Mouse (Mus musculus) C2C12 (cell line): Measurements from ENCODE around the gene Fuca2. TPM values are rescaled to one million over a fixed set of nuclear protein-coding genes. Genes with fewer than 3 reads are reported as not detected.
"Not testable (repeated sequence)": the region's sequence is repeated elsewhere in the genome, so short reads cannot be mapped to it uniquely, and the experiment has no call there.

Experiments
- H3K27me3 ChIP-seq: one replicate; pipeline ENCODE4 v1.6.1; 2011; ENCODE audit not compliant: control insufficient read depth, insufficient read depth, insufficient read length
- H3K36me3 ChIP-seq: one replicate; pipeline ENCODE4 v1.6.1; 2011; ENCODE audit not compliant: control insufficient read depth, insufficient read depth
- H3K4me3 ChIP-seq: one replicate; pipeline ENCODE4 v1.5.1; 2011; ENCODE audit warnings: mild to moderate bottlenecking, control low read depth; ENCODE audit not compliant: poor library complexity, insufficient read depth, severe bottlenecking
- H3K79me2 ChIP-seq: one replicate; pipeline ENCODE4 v1.6.1; 2011; ENCODE audit not compliant: control insufficient read depth, insufficient read depth
- H3K79me3 ChIP-seq: one replicate; pipeline ENCODE4 v1.6.1; 2011; ENCODE audit warnings: low read depth, control low read depth
- H3ac ChIP-seq: one replicate; pipeline ENCODE3; 2011; ENCODE audit warnings: low read depth; ENCODE audit not compliant: control insufficient read depth, insufficient read length
- CEBPB ChIP-seq: IDR thresholded peaks from one replicate; pipeline ENCODE4 v1.6.1; 2011; ENCODE audit warnings: low read depth, mild to moderate bottlenecking, control low read depth, moderate library complexity
- CTCF ChIP-seq: IDR thresholded peaks from one replicate; pipeline ENCODE4 v1.5.1; 2011; ENCODE audit not compliant: control insufficient read depth, insufficient read depth, insufficient read length
- FOSL1 ChIP-seq: IDR thresholded peaks from one replicate; pipeline ENCODE4 v1.8.0; 2011; ENCODE audit warnings: mild to moderate bottlenecking, low read length; ENCODE audit not compliant: poor library complexity, insufficient read depth, severe bottlenecking
- MAX ChIP-seq: IDR thresholded peaks from one replicate; pipeline ENCODE4 v1.6.1; 2011; ENCODE audit warnings: mild to moderate bottlenecking, control low read depth
- MYOD1 ChIP-seq: IDR thresholded peaks from one replicate; pipeline ENCODE4 v1.6.1; 2011; ENCODE audit warnings: low read depth; ENCODE audit not compliant: control insufficient read depth, insufficient read length
- MYOG ChIP-seq: IDR thresholded peaks from one replicate; pipeline ENCODE4 v1.6.1; 2011; ENCODE audit not compliant: control insufficient read depth, insufficient read length; ENCODE audit errors: extremely low read depth
- USF1 ChIP-seq: IDR thresholded peaks from one replicate; pipeline ENCODE4 v1.6.1; 2011; ENCODE audit warnings: low read depth, mild to moderate bottlenecking, control low read depth, moderate library complexity
- long read RNA-seq, 2 experiments: library from polyadenylated mRNA; unstranded; transcript quantifications; one replicate each; pipeline ENCODE4 v2.0.0; 2019 to 2020
- polyA plus RNA-seq: library from polyadenylated mRNA; unstranded; fragments of >200 nt; fragmentation: generic; extraction: Trizol; gene quantifications from one replicate; pipeline ENCODE4 v1.2.1, GENCODE M21; 2012; ENCODE audit warnings: missing spikeins

Fuca2 gene
- polyA plus RNA-seq: 4.4 TPM
- long read RNA-seq, experiment 1, full-length matches to known transcripts: 4 of 7 reads
- long read RNA-seq, experiment 1, partial matches to known transcripts: 1 of 7 reads
- long read RNA-seq, experiment 1, other reads (novel, unspliced or antisense): 2 of 7 reads
- long read RNA-seq, experiment 2, full-length matches to known transcripts: 17 of 20 reads
- long read RNA-seq, experiment 2, partial matches to known transcripts: 1 of 20 reads
- long read RNA-seq, experiment 2, other reads (novel, unspliced or antisense): 2 of 20 reads

DNA sequence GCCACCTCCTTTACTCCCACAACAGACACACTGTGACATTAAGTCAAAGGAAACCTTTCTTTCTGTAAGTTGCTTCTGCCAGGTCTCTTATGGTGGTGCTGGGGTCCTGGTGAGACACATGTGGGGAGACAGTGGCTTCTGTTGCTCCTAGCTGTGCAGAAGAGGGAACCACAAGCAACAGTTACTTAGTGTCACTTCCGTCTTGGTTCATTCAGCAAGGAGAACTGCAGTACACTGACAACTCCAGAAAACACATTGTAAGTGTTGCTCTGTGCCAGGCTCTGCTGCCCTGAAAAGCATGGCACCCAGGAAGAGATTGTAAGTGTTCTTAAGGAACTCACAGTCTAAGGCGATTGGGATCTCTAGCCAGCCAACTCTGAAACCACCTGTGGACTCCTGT lies at the start of gene Fuca2:
Gene Fuca2 (plus strand): TSS at position 210 of the 400 bp plus-strand sequence.
- Histone ChIP-seq H3ac (no peak within 1 kb of the TSS), H3K36me3 (no peaks in the 10 kb centered on the region), H3K27me3 (no peaks in the 10 kb centered on the region), H3K79me3 (no peaks in the 10 kb centered on the region), H3K79me2 (no peaks in the 10 kb centered on the region), H3K4me3 (no peak within 1 kb of the TSS)
- TF ChIP-seq USF1: no peak
- no peak for TF ChIP-seq CEBPB
- no peak for TF ChIP-seq FOSL1
- TF ChIP-seq CTCF: no peak
- no peak for TF ChIP-seq MYOD1
- TF ChIP-seq MAX: no peak
- TF ChIP-seq MYOG: no peak

DNA sequence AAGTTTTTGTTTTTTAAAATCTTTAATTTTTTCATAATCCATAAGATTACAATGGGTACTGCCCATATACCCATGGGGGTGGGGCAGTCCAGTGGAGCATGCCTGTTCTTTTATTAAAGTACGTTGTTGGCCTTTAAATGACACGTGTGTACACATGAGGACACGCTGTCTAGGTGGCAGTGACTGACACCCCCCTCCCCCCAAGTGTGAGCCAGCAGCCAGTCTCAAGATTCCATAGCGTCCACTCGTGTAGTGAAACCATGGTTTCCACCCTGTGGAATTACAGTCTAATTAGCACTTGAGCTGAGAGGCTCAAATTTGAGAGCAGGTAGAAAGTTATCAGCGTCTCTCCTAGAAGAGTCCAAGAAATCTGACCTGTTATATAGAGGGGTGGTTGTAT lies 47.7 kb upstream of the Fuca2 start:
- TF ChIP-seq USF1 (no peak), MYOD1 (no peak), CTCF (no peak), MAX (no peak), FOSL1 (no peak), MYOG (no peak), CEBPB (no peak)
- Histone ChIP-seq H3K27me3 (no peaks in the 10 kb centered on the region), H3K36me3 (no peaks in the 10 kb centered on the region), H3K79me2 (no peaks in the 10 kb centered on the region), H3K79me3 (no peaks in the 10 kb centered on the region), H3ac (no peak overlapping the region), H3K4me3 (no peak overlapping the region)

DNA sequence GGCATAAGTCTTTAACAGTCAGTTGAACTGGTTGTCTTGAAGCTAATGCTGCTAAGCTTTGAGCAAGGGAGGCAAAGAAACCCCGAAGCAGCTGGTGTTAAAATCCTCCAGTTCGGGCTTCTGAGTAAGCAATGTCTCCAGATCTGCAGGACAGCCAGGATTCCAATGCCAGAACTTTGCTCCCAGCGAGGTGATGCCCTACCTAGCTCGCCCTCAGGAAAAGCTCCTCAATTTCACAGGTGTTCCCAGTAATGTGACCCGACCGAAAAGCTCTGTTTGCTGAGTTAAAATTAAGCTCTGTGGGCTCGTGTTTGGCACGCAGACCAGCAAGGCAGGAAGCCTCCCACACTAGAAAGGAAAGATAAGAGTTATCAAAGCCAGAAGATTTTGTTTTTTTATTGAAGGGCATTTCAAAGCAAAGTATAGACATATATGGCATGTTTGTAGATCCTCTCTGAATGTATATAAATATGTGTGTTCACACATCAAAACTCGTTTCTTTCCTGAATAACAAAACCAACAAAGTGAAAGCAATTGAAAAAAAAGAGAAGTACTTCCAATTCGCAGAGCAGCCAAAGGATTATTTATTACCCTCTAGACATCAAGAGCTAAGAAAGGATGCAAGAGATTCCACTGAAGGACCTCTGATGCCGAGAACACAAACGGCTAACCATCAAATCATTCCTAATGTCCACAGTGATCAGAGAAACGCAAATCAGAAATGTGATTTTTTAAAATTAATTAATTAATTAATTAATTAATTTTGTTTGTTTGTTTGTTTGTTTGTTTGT lies 45.9 kb upstream of the Fuca2 start:
- Histone ChIP-seq H3K27me3 (no peaks in the 10 kb centered on the region), H3K4me3 (no peak overlapping the region), H3K79me2 (no peaks in the 10 kb centered on the region), H3K79me3 (no peaks in the 10 kb centered on the region), H3K36me3 (no peaks in the 10 kb centered on the region), H3ac (no peak overlapping the region)
- TF ChIP-seq MYOG (no peak), MAX (no peak), CEBPB (no peak), CTCF (no peak), USF1 (no peak), MYOD1 (no peak), FOSL1 (no peak)

DNA sequence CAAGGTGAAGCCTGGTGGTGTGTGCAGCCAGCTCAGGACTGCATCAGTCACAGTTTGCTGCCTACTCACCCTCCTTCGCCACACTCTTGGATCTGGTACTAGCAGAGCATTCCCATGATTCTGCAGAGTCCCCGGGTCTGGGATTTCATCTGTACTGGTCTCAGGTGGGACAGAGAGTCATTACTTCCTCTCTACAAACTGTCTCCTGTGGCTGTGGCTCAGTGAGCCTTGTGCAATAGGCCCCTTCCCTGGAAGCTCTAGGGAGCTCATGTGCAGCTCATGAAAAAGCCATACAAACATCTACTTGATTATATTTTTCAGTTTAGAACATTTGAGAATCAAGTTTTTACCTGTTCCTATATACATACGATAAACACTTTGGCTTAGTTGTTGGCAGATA lies 35.0 kb upstream of the Fuca2 start:
- not testable (repeated sequence) for H3K27me3 ChIP-seq, H3K79me2 ChIP-seq, H3ac ChIP-seq, H3K4me3 ChIP-seq, H3K36me3 ChIP-seq, H3K79me3 ChIP-seq

DNA sequence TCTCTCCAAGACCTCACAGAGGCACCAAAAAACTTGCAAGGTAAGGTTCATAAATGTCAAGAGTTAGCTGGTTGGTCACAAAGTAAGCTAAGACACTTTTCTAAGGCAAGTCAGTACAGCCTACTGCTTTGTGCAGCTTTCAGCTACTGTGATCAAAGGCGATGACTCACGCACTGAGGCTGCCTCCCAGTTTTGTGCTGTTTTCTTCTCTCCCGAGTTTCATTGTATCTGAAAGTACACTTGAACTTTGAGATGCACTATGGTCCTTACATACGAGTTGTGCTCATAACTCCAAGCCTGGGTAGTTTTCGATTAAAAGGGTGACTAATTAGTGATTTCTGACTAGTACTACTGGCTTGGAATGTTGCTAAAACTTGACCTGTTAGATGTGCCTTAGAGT lies 32.4 kb upstream of the Fuca2 start:
- TF ChIP-seq FOSL1: no peak
- no peak for TF ChIP-seq CEBPB
- TF ChIP-seq CTCF: no peak
- no peak for TF ChIP-seq MYOD1
- no peak for TF ChIP-seq MAX
- H3K79me3 ChIP-seq: no peaks in the 10 kb centered on the region

DNA sequence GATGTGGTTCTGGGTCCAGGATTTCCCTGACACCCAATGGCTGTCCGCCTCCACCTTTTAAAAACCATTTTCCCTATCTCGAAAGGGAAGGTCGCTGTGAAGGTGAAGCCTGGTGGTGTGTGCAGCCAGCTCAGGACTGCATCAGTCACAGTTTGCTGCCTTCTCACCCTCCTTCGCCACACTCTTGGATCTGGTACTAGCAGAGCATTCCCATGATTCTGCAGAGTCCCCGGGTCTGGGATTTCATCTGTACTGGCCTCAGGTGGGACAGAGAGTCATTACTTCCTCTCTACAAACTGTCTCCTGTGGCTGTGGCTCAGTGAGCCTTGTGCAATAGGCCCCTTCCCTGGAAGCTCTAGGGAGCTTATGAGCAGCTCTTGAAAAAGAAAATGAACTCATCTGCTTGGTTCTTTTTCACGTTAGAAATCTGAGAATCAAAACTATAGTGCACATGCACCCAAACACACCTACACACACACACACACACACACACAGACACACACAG lies 31.3 kb upstream of the Fuca2 start:
- H3K79me3 ChIP-seq, H3K79me2 ChIP-seq, H3K36me3 ChIP-seq, H3ac ChIP-seq, H3K4me3 ChIP-seq: not testable (repeated sequence)
- peaks cover 20% of the 10 kb centered on the region for H3K27me3 ChIP-seq

More for the DNA sequence above, 32.4 kb upstream of the Fuca2 start:
- H3K79me2 ChIP-seq: no peaks in the 10 kb centered on the region
- no peaks in the 10 kb centered on the region for H3K36me3 ChIP-seq
- no peak overlapping the region for H3ac ChIP-seq
- no peak overlapping the region for H3K4me3 ChIP-seq
- H3K27me3 ChIP-seq: peaks cover 12% of the 10 kb centered on the region
